Mouse (Mus musculus): ENCODE measurements around the gene Nus1.
A peak's percentile ranks its signal among the peaks of the same experiment; 100 is the strongest.

Gene Nus1

DNA sequence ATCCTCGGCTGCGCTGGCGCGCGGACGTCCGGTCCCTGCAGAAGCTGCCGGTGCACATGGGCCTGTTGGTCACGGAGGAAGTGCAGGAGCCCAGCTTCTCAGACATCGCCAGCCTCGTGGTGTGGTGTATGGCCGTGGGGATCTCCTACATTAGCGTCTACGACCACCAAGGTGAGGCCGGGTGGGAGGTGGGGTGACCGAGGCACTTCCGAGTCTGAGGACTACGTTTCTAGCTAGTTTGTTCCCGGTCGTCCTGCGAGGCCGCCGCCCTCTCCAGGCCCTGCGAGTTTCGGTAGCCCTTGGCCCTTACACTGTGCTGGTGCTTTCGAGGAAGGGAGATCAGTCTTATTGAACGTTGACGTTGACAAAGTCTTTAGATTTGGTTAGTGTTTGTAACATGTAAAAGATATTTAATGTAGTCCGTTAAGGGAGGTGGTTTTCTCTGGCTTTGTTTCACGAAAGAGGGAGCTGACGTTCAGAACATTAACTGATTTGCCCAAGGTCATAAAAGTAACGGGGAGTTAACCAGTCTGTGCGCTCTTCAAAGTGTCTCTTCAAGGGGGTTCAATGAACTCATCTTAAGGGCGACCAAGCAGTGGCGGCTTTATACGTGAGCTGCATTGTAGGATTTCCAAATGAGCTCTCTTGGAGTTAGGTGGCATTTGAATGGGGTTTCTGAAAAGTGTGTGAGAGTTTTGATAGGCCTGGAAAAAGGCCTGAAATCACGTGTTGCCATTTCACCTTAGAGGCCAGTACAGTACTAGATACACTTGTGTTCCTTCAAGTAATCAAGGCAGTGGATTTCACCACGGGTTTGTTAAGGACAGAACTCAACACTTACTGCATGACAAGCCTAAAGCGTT is 882 bp downstream of the Nus1 start:
- DNase-seq (ENCODE audit: low spot score in 2 of 2) = peak in 1 of 2 experiments; percentile 26

DNA sequence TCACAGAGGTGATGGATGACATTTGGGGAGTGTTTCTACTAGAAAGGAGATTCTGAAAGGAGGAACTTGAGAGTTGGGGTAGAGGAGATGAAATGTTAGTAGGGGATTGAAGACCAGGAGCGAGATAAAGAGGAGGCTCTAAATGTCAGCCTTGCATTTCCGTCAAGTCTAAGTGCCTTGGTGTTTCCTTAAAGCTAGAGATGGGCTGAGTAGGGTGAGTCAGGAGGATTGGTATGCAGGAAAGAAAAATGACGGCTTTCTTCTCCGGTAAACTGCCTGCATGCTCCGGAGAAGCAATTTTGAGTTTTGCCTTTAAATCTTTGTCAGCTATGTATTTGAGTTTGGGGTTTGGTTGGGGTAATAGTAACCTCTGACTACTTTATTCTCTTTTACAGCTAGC is 1.6 kb downstream of the Nus1 start:
- DNase-seq (ENCODE audit: low spot score in 2 of 2) = no peak

DNA sequence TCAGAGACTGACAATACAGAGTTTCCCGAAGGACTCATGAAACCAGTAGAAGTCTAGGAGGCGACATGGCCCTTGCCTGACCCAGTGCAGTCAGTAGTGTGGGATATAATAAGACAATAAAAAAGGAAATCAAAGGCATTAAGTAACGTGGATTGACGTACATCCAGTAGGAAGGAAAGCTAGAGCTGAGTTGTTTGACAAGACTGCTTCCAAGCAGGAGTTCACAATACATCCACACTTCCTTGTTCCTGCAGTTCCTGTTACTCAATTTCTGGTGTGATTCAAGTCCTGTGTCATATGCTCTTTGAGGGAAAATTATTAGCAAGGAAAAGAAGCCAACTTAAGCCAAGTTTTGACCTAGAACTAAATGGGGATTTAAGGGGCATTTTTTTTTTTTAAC is 2.1 kb downstream of the Nus1 start:
- no peak for DNase-seq (ENCODE audit: low spot score in 2 of 2)

DNA sequence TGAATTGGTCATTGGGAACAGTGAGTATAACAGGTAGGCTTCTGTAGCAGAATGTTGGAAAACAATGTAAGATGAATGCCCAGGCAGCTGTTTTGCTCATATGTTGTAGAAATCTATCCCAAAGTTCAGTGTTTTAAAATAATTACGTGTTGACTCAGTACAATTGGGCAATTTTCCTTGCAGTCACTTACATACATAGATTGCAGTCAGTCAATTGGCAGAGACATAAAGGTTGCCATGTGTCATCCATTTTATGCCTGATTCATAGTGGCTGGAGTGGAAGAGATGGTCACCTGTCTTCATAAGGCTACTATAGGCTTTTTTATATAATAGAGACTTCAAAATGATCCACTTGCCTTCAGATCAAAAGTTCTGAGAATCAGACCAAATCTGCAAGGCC is 3.2 kb downstream of the Nus1 start:
- DNase-seq (ENCODE audit: low spot score in 2 of 2) = no peak

DNA sequence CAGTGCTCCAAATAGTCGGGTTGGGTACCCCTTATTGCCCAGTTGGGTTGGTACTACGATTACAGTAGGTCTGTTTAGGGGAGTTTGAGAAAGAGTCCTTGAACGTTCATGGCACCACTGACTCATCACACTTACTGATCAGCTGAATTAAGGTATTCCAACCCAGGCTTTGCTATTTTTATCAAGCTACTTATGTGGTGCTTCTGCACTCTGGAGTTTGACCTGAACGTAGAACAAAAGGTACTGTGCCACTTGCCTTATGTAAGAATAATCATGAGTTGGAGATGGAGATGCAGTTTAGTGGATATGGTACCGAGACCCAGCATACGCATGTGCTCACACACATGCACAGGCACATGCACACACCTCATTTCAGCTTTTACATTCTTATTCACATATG is 4.4 kb downstream of the Nus1 start:
- no peak for DNase-seq (ENCODE audit: low spot score in 2 of 2)

DNA sequence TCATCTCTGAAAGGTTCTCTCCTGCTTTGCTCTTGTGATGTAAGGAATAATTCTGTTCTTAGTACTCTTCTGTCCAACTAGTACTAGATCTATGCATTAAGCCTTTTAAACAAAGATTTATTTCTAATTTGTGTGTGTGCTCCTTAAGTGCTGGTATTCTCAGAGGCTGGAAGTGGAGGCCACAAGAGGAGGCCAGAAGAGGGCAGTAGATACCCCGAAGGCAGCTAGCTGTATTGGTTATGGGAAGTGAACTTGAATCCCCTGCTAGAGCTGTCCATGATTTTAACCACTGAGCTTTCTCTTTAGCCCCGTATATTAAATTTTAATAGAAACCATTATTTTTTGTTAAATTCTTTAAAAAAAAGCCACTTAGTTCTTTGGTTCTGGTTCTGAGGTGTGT is 5.8 kb downstream of the Nus1 start:
- no peak for DNase-seq (ENCODE audit: low spot score in 2 of 2)

DNA sequence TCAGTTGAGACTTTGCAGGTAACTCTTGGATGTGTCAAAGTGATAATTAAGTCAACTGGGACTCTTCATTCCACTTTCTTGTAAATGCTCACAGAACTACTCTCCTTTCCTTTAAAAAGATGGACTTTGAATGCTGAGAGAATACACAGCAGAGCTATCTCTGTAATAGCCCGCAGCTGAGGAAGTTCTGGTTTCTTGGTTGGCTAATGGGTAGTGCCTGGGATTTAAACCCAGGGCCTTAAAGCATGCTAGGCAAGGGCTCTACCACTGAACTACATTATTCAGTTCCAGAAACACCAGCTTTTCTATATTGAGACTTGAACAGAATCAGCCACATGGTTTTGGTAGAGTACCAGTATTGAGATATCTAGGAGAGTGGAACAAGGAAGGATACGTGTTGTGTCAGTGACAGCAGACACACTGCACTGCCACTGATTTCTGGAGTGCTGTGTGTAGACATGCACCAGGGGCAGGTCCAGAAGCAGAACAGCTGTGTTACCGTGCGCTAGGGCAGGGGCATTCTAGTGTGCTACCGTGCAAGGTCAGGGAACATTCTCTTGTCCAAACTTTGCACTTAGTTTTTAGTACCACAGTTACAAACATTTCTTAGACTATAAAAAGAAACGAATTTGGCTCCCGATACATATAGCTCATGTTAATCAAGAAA is 9.1 kb downstream of the Nus1 start:
- DNase-seq (ENCODE audit: low spot score in 2 of 2) = no peak

DNA sequence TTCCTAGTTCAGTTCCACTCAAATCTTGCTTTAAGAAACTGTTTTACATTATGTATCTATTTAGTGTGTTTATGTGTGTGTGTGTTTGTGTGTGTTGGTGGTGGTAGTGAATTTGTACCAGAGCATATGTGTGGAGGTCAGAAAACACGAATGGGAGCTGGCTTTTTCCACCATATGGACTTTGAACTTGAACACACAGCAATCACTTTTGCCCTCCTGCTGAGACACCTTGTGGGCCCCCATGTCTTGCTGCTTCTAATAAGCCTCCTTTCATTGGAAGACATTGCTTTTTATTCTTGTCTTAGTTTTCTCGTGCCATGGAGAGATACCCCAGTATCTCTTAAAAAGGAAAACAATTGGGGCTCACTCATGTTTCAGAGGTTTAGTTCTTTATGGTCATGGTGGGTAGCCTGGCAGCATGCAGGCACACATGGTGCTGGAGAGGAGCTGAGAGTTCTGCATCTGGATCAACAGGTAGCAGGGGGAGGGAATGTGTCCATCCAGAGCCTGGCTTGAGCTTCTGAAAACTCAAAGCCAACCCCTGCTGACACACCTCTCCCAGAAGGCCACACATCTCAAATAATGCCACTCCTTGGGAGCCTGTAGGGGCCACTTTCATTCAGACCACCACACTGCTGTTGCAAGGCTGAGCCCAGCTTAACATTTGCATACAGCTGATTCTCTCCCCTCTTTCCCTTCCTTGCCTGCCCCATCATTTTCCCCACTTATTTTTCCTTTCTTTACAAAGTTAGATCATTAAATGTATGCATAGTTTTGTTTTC is 10.5 kb downstream of the Nus1 start:
- no peak for DNase-seq (ENCODE audit: low spot score in 2 of 2)

DNA sequence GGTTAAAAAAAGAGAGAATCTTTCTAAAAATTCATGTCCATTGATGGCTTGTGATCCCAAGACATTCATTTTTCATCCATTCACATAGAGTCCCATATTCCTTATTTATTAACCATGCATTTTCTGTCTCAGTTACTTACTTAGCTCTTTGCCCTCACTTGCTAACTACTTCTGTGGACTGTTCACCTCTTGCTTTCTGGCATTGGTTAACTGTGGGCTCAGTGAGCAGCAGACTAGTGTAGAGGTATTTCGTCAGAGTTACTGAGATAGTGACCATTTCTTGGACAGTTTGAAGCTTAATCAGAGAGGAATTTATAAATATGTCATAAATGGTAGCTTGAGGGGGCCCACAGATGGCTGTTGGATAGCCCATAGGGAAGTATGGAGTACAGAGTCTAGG is 13.6 kb downstream of the Nus1 start:
- no peak for DNase-seq (ENCODE audit: low spot score in 2 of 2)

DNA sequence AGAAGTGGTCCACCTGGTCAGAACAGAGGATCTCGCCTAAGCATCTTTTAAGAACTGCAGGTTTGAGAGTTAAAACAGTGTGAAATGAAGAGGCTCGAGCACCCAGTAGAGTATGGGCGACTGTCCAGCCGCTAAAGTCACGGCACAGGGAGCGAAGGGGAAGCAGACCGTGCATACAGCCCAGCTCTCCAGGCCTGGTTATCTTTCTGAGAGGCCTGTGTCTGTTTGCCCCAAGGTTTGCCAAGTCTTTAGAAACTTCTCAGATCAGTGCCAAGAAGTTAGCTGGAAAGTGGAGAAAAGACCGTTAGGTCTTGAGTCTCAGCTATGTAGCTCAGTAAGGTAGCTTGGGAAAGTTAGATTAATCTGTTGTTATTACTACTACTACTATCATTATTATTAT is 17.5 kb downstream of the Nus1 start:
- no peak for DNase-seq (ENCODE audit: low spot score in 2 of 2)

DNA sequence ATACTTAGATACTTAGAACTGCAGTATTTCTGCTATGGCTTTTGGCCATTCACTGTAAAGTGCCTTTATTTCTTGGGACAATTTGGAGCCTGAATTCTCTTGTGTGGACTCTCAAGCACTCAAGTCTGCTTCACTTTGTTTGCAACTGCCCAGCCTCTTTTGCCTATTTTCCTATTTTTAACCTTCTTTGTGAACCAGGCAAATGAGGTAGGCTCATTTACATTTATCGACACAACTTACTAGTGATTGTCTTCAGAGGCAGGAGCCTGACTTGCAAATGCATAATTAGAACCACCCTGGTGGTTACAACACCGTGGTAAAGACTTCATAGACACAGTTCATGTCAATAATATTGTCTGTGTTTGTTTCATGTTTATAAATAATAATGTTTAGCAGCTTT is 43.3 kb downstream of the Nus1 start:
- DNase-seq (ENCODE audit: low spot score in 2 of 2) = no peak

DNA sequence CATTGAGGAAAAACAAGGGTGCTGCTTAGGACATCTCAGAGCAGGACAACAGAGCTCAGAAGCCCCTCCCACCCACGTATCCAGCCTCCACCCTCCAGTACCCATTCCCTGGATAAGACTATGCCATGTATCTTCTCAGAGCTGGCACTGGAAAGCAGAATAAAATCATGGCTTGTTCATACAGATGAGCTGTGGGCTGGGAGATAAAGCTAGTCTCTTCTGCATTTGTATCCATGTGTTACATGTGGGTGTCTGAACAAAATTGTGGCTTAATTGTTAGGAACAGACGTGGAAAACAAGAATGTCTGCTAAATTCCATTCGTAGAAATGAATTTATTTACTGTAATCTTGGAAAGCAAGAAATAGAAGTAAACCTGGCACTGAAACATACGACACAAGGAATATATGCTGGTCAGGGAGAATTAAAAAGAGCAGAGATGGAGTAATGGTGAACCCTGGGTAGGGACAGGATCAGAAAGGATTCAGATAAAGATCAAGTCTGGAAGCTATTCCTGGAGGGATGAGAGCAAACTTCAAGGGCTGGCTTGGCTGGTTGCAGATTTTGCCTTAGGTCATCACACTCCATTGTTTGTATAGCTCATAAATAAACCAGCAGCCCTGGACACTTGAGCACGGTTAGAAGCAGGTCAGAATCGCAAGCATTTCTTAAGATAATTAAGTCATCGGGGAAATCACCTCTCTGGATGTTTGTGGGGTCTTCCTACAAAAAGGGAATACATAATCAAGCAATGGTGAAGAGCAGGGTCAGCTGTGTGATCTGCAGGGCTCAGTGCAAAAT is 46.8 kb downstream of the Nus1 start:
- no peak for DNase-seq (ENCODE audit: low spot score in 2 of 2)

DNA sequence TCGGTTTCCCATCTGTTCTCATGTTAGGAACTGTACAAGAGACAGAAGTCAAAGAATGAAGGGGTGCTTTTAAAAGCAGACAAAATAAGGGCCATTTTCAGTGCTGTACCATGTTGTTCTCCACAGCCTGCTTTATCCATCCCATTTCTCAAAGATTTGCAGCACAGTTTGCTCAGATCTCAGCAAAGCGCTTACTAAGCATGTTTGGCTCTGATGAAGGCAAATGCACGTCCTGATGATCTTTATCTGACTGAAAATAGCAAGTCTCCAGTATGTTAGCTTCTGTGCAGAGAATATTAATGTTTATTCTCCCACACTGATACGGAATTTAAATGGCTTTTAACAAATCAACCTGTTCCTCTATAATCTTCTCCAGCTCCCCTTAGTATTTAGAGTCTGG is 54.2 kb downstream of the Nus1 start:
- no peak for DNase-seq (ENCODE audit: low spot score in 2 of 2)

All from frontal cortex, postnatal 10 days (tissue).